Mouse (Mus musculus): ENCODE data around the gene Aplp2. TPM values are rescaled to one million over a fixed set of nuclear protein-coding genes. Genes with fewer than 3 reads are reported as not detected.

Gene Aplp2
- polyA plus RNA-seq, 1 experiment = 1,017 TPM

DNA sequence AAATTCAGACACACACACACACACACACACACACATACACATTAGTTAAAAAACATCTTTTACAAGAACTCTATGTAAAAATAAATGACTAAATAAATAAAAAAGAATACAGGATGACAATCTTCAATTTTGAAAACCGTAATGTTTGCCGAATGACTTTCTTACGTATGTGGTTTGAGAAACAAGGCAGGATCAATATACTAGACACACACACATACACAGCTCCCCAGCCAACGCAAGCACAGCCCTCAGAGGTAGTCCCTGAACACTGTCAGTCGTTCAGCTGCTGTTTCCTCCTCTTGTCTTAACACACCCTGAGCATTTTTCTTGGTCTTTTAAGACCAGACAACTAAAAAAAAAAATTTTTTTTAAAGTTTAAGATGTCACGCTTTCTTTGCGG is 19.2 kb downstream of the Aplp2 start:
- peaks cover 14% of the 10 kb centered on the region for H3K4me1 ChIP-seq (ENCODE audit: control insufficient read depth, insufficient read depth, low read length)
- 82% methylated on average over 7 of the region's 7 CpGs for WGBS
- H3K4me3 ChIP-seq (replicated peaks; ENCODE audit: insufficient read depth, low read depth, low read length) = no peak overlapping the region
- H3K27me3 ChIP-seq (ENCODE audit: control insufficient read depth, insufficient read depth, low read length) = no peaks in the 10 kb centered on the region
- TF ChIP-seq POLR2A (IDR thresholded peaks at IDR 0.05; ENCODE audit: borderline replicate concordance, insufficient read depth, low read length) (no peak), CTCF (IDR thresholded peaks at IDR 0.05; ENCODE audit: borderline replicate concordance, insufficient read depth, low read depth, low read length) (no peak)
- no peak overlapping the region for H3K27ac ChIP-seq (ENCODE audit: insufficient read depth, low read length)
- DNase-seq = no peak

DNA sequence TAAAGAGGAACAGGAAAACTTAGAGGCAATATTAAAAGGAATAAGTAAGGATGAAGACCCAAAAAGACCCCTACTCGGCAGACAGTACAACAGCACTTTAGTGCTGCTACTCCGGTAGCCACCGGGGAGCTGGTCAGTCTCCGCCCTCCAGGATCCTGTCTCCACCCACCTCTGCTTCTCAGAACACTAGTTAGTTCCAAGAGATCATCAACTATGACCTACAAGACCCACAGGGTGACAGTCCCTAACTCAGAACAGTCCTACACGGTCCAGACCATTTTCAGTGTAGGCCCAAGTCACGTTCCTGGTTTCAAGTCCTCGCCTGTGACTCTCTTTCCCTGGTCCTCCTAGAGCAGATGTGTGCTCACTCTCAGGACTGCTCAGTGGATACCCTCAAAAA is 20.1 kb downstream of the Aplp2 start:
- WGBS = 53% methylated on average over 7 of the region's 7 CpGs
- Histone ChIP-seq H3K4me3 (replicated peaks; ENCODE audit: insufficient read depth, low read depth, low read length) (no peak overlapping the region), H3K27ac (ENCODE audit: insufficient read depth, low read length) (no peak overlapping the region), H3K27me3 (ENCODE audit: control insufficient read depth, insufficient read depth, low read length) (no peaks in the 10 kb centered on the region), H3K4me1 (ENCODE audit: control insufficient read depth, insufficient read depth, low read length) (peaks cover 14% of the 10 kb centered on the region)
- TF ChIP-seq CTCF (IDR thresholded peaks at IDR 0.05; ENCODE audit: borderline replicate concordance, insufficient read depth, low read depth, low read length) (no peak), POLR2A (IDR thresholded peaks at IDR 0.05; ENCODE audit: borderline replicate concordance, insufficient read depth, low read length) (no peak)
- DNase-seq = no peak

DNA sequence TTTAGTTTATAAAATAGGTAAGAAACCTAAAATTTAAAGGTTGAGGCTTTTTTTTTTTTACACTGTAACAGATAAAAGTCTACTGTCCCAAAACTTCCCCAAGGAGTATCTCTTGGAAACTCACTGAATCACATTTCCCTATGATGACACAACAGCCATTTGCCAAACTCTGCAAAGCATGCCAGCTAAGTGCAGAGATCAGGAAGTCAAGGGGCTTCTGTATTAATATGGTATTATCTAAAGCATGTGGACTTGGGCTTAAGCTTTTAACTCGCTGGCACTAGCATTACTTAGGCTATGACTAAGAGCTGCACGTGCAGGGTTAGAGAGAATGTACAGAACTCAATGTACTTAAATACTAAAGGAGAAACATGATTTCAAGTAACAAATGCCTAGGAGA is 22.4 kb downstream of the Aplp2 start:
- no peak for TF ChIP-seq POLR2A (IDR thresholded peaks at IDR 0.05; ENCODE audit: borderline replicate concordance, insufficient read depth, low read length)
- no peak for TF ChIP-seq CTCF (IDR thresholded peaks at IDR 0.05; ENCODE audit: borderline replicate concordance, insufficient read depth, low read depth, low read length)
- Histone ChIP-seq H3K27ac (ENCODE audit: insufficient read depth, low read length) (no peak overlapping the region), H3K4me1 (ENCODE audit: control insufficient read depth, insufficient read depth, low read length) (peaks cover 11% of the 10 kb centered on the region), H3K27me3 (ENCODE audit: control insufficient read depth, insufficient read depth, low read length) (no peaks in the 10 kb centered on the region), H3K4me3 (replicated peaks; ENCODE audit: insufficient read depth, low read depth, low read length) (no peak overlapping the region)
- 36% methylated on average over 2 of the region's 2 CpGs for WGBS
- no peak for DNase-seq

DNA sequence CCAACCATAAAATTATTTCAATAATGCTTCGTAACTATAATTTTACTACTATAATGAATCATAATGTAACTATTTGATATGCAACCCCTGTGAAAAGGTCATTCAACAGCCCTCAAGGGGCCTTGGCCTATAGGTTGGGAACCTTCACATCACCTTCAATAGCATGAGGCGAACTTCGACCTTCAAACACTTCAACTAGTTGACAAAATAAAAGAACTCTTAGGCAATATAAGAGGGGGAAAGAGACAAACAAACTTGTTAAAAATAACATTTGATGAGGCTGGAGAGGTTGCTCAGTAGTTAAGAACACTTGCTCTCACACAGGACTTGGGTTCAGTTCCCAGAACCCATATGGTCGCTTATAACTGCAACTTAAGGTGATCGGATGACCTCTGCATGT is 27.2 kb downstream of the Aplp2 start:
- DNase-seq = no peak
- Histone ChIP-seq H3K27ac (ENCODE audit: insufficient read depth, low read length) (no peak overlapping the region), H3K27me3 (ENCODE audit: control insufficient read depth, insufficient read depth, low read length) (no peaks in the 10 kb centered on the region), H3K4me3 (replicated peaks; ENCODE audit: insufficient read depth, low read depth, low read length) (no peak overlapping the region), H3K4me1 (ENCODE audit: control insufficient read depth, insufficient read depth, low read length) (peaks cover 11% of the 10 kb centered on the region)
- WGBS = 97% methylated on average over 5 of the region's 5 CpGs
- TF ChIP-seq CTCF (IDR thresholded peaks at IDR 0.05; ENCODE audit: borderline replicate concordance, insufficient read depth, low read depth, low read length) = no peak
- no peak for TF ChIP-seq POLR2A (IDR thresholded peaks at IDR 0.05; ENCODE audit: borderline replicate concordance, insufficient read depth, low read length)

DNA sequence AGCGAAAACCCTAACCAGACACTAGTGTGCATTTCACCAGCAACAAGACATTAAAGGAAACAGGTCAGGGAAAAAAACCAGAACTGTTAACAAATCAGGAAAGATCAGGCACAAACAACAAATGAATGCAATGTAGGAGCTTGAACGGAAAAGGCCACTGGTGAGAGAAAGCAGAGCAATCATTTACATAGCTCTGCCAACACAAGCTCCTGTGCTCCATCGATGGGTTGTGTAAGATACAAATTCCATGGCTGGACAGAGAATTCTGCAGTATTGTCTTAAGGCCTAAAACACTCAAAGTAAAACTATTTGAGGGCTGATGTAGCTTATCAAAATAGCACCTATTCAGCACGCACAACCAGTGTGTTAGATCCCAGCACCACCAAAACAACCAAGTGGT is 28.6 kb downstream of the Aplp2 start:
- Histone ChIP-seq H3K27ac (ENCODE audit: insufficient read depth, low read length) (no peak overlapping the region), H3K4me3 (replicated peaks; ENCODE audit: insufficient read depth, low read depth, low read length) (no peak overlapping the region), H3K27me3 (ENCODE audit: control insufficient read depth, insufficient read depth, low read length) (no peaks in the 10 kb centered on the region), H3K4me1 (ENCODE audit: control insufficient read depth, insufficient read depth, low read length) (peaks cover 11% of the 10 kb centered on the region)
- DNase-seq = no peak
- WGBS = 44% methylated on average over 4 of the region's 4 CpGs
- no peak for TF ChIP-seq CTCF (IDR thresholded peaks at IDR 0.05; ENCODE audit: borderline replicate concordance, insufficient read depth, low read depth, low read length)
- no peak for TF ChIP-seq POLR2A (IDR thresholded peaks at IDR 0.05; ENCODE audit: borderline replicate concordance, insufficient read depth, low read length)

DNA sequence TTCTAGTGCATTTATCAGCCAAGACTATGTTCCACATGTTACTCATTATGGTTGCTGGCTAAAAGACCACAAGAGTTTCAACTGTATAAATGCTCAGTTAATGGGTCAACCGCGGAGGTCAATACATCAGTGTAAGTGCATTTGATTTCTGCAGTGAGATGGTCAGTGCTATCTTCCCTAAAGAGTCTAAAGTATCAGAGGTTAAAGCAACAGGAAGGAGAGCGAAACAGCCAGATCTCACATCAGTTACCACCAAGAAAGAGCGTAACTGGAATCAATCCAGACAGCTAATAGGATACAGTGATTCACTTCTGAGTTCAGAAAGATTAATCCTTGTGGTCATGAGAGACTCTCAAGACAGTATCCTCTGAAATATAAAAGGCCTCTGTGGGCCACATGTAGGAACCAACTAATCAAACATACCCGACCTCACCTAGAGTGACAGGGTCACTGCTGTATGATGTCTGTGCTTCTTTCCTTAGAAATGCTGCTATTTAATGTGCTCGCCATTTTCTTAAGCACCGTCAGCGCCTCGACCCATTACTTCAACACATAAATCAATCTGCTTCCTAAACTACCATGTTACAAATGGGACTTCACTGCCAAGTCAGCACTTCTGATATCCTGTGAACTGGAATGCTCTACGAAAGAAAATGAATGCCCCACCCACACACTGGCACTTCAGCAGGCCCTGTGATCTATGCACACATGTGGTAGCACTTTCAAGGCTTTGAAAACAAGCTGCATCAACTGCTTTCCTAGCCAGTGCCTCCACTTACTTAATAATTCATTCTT is 30.1 kb downstream of the Aplp2 start:
- 73% methylated on average over 10 of the region's 10 CpGs for WGBS
- TF ChIP-seq CTCF (IDR thresholded peaks at IDR 0.05; ENCODE audit: borderline replicate concordance, insufficient read depth, low read depth, low read length) (no peak), POLR2A (IDR thresholded peaks at IDR 0.05; ENCODE audit: borderline replicate concordance, insufficient read depth, low read length) (no peak)
- Histone ChIP-seq H3K4me1 (ENCODE audit: control insufficient read depth, insufficient read depth, low read length) (peaks cover 20% of the 10 kb centered on the region), H3K4me3 (replicated peaks; ENCODE audit: insufficient read depth, low read depth, low read length) (no peak overlapping the region), H3K27ac (ENCODE audit: insufficient read depth, low read length) (no peak overlapping the region), H3K27me3 (ENCODE audit: control insufficient read depth, insufficient read depth, low read length) (no peaks in the 10 kb centered on the region)
- no peak for DNase-seq

DNA sequence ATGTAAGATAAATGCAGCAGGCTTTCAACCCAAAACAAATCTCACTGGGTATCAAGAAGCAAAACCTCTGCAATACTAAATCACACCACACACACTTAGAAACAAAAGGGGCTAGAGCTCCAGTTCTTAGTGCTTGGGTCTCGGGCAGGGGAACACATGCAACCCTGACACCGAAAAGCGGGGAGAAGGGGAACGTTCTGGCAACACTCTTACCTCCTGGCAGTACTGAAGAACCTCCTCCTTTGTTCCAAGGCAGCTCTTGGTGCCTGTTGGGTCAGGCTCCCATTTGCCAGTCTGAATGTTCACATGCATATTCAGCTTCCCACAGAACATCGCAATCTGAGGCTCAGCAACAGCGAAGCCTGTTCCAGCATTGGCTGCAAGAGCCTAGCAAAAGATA is 33.9 kb downstream of the Aplp2 start:
- Histone ChIP-seq H3K27me3 (ENCODE audit: control insufficient read depth, insufficient read depth, low read length) (no peaks in the 10 kb centered on the region), H3K4me1 (ENCODE audit: control insufficient read depth, insufficient read depth, low read length) (peaks cover 31% of the 10 kb centered on the region), H3K27ac (ENCODE audit: insufficient read depth, low read length) (no peak overlapping the region; the same call in 1 of the 2 replicates), H3K4me3 (replicated peaks; ENCODE audit: insufficient read depth, low read depth, low read length) (no peak overlapping the region)
- 35% methylated on average over 6 of the region's 6 CpGs for WGBS
- TF ChIP-seq CTCF (IDR thresholded peaks at IDR 0.05; ENCODE audit: borderline replicate concordance, insufficient read depth, low read depth, low read length) = no peak
- no peak for TF ChIP-seq POLR2A (IDR thresholded peaks at IDR 0.05; ENCODE audit: borderline replicate concordance, insufficient read depth, low read length)
- DNase-seq = no peak

DNA sequence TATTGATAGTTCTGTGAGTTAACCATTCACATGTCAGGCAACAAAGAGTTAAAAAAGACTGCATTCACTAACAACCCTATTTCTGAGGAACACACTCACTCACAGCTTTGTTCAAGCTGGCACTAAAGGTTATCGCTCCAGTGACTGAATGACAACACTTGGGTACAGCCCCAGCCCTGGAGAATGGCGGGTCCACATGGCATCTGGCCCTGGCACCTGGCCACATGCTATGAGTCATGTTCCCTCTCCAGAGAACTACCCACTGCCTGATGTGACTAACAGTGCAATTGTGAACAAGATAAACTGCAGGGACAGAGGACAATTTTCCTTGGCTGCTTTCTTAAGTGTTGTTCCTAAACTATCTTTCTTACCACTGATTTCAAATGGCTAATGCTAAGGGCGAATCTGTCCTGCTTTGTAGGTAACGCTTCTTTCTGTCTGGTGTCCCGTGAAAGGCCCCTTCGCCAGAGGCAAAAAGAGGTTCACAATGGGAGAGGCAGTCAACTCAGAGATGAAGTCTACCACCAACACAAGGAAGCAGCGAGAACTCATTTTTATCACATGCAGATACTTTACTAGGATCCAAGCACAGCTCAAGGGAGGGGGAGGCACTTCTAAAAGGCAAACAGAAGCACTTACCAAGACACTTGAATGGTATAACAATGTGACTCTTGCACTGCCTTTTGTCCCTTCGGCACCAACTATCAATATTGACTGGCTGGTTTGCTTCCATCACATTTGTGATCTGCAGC is 35.1 kb downstream of the Aplp2 start:
- WGBS = 33% methylated on average over 8 of the region's 8 CpGs
- peak overlapping the region; percentile 76 for H3K27ac ChIP-seq (ENCODE audit: insufficient read depth, low read length)

More for the DNA sequence above, 35.1 kb downstream of the Aplp2 start:
- TF ChIP-seq POLR2A (IDR thresholded peaks at IDR 0.05; ENCODE audit: borderline replicate concordance, insufficient read depth, low read length) = no peak
- no peak for TF ChIP-seq CTCF (IDR thresholded peaks at IDR 0.05; ENCODE audit: borderline replicate concordance, insufficient read depth, low read depth, low read length)
- Histone ChIP-seq H3K27me3 (ENCODE audit: control insufficient read depth, insufficient read depth, low read length) (no peaks in the 10 kb centered on the region), H3K4me1 (ENCODE audit: control insufficient read depth, insufficient read depth, low read length) (peaks cover 32% of the 10 kb centered on the region), H3K4me3 (replicated peaks; ENCODE audit: insufficient read depth, low read depth, low read length) (no peak overlapping the region)
- DNase-seq = peak; percentile 86 to 89
